Mouse (Mus musculus): ENCODE measurements around the gene Rps3.
A peak's percentile ranks its signal among the peaks of the same experiment; 100 is the strongest.
"Not testable (repeated sequence)": the region's sequence is repeated elsewhere in the genome, so short reads cannot be mapped to it uniquely, and the experiment has no call there.

The Rps3 gene

GRCm38 (mm10) chr7:99483271-99483923 lies at the start of gene Rps3:
Gene Rps3 (minus strand): TSS chr7:99483738.
- DNase-seq (ENCODE audit: low read depth, low spot score), result peak; percentile 99

GRCm38 (mm10) chr7:99532526-99532925 lies 49.0 kb upstream of the Rps3 start:
- DNase-seq (ENCODE audit: low read depth, low spot score), result no peak

GRCm38 (mm10) chr7:99531408-99531970 lies 48.0 kb upstream of the Rps3 start:
- no peak for DNase-seq (ENCODE audit: low read depth, low spot score)

GRCm38 (mm10) chr7:99529410-99529809 lies 45.9 kb upstream of the Rps3 start:
- DNase-seq (ENCODE audit: low read depth, low spot score), result no peak

GRCm38 (mm10) chr7:99528547-99528946 lies 45.0 kb upstream of the Rps3 start:
- no peak for DNase-seq (ENCODE audit: low read depth, low spot score)

- DNase-seq (ENCODE audit: low read depth, low spot score), result no peak
Measured at GRCm38 (mm10) chr7:99523837-99524236, 40.3 kb upstream of the Rps3 start.

GRCm38 (mm10) chr7:99523121-99523520 lies 39.6 kb upstream of the Rps3 start:
- no peak for DNase-seq (ENCODE audit: low read depth, low spot score)

GRCm38 (mm10) chr7:99518954-99519644 lies 35.6 kb upstream of the Rps3 start:
- peak; percentile 88 for DNase-seq (ENCODE audit: low read depth, low spot score)

GRCm38 (mm10) chr7:99516814-99517157 lies 33.2 kb upstream of the Rps3 start:
- DNase-seq (ENCODE audit: low read depth, low spot score), result no peak

- no peak for DNase-seq (ENCODE audit: low read depth, low spot score)
Measured at GRCm38 (mm10) chr7:99516092-99516813, 32.7 kb upstream of the Rps3 start.

- peak; percentile 54 for DNase-seq (ENCODE audit: low read depth, low spot score)
Measured at GRCm38 (mm10) chr7:99510087-99510501, 26.6 kb upstream of the Rps3 start.

GRCm38 (mm10) chr7:99508187-99508586 lies 24.6 kb upstream of the Rps3 start:
- not testable (repeated sequence) for DNase-seq (ENCODE audit: low read depth, low spot score)

GRCm38 (mm10) chr7:99504556-99504955 lies 21.0 kb upstream of the Rps3 start:
- DNase-seq (ENCODE audit: low read depth, low spot score), result no peak

- DNase-seq (ENCODE audit: low read depth, low spot score), result no peak
Measured at GRCm38 (mm10) chr7:99501148-99501547, 17.6 kb upstream of the Rps3 start.

- no peak for DNase-seq (ENCODE audit: low read depth, low spot score)
Measured at GRCm38 (mm10) chr7:99500655-99501054, 17.1 kb upstream of the Rps3 start.

GRCm38 (mm10) chr7:99500201-99500600 lies 16.7 kb upstream of the Rps3 start:
- DNase-seq (ENCODE audit: low read depth, low spot score), result peak; percentile 68

- DNase-seq (ENCODE audit: low read depth, low spot score), result no peak
Measured at GRCm38 (mm10) chr7:99499128-99499527, 15.6 kb upstream of the Rps3 start.

- no peak for DNase-seq (ENCODE audit: low read depth, low spot score)
Measured at GRCm38 (mm10) chr7:99489708-99490107, 6.2 kb upstream of the Rps3 start.

GRCm38 (mm10) chr7:99484679-99485078 lies 1.1 kb upstream of the Rps3 start:
- DNase-seq (ENCODE audit: low read depth, low spot score), result no peak

GRCm38 (mm10) chr7:99483924-99484319 lies 384 bp upstream of the Rps3 start:
- DNase-seq (ENCODE audit: low read depth, low spot score), result no peak

- no peak for DNase-seq (ENCODE audit: low read depth, low spot score)
Measured at GRCm38 (mm10) chr7:99482637-99483036, 901 bp downstream of the Rps3 start.

- peak; percentile 53 for DNase-seq (ENCODE audit: low read depth, low spot score)
Measured at GRCm38 (mm10) chr7:99477235-99477634, 6.3 kb downstream of the Rps3 start.
